Mouse (Mus musculus): ENCODE data around the gene Evx2.

Evx2 gene

GRCm38 (mm10) chr2:74667191-74667841, 8.0 kb upstream of the Evx2 start:
- DNase-seq (ENCODE audit: low spot score): no peak

GRCm38 (mm10) chr2:74666411-74666810, 7.1 kb upstream of the Evx2 start:
- DNase-seq (ENCODE audit: low spot score): no peak

- no peak for DNase-seq (ENCODE audit: low spot score)
These were observed 4.1 kb upstream of the Evx2 start for GRCm38 (mm10) chr2:74663291-74663925.

GRCm38 (mm10) chr2:74661685-74662084, 2.3 kb upstream of the Evx2 start:
- no peak for DNase-seq (ENCODE audit: low spot score)

GRCm38 (mm10) chr2:74660421-74661375, 1.3 kb upstream of the Evx2 start:
- DNase-seq (ENCODE audit: low spot score): no peak

- DNase-seq (ENCODE audit: low spot score): no peak
These were observed 538 bp downstream of the Evx2 start for GRCm38 (mm10) chr2:74658667-74659371.

GRCm38 (mm10) chr2:74658024-74658666, 1.2 kb downstream of the Evx2 start:
- no peak for DNase-seq (ENCODE audit: low spot score)

GRCm38 (mm10) chr2:74657251-74658023, 1.9 kb downstream of the Evx2 start:
- DNase-seq (ENCODE audit: low spot score): no peak

GRCm38 (mm10) chr2:74656632-74657021, 2.7 kb downstream of the Evx2 start:
- no peak for DNase-seq (ENCODE audit: low spot score)

- no peak for DNase-seq (ENCODE audit: low spot score)
These were observed 3.3 kb downstream of the Evx2 start for GRCm38 (mm10) chr2:74655821-74656631.

- DNase-seq (ENCODE audit: low spot score): no peak
These were observed 4.0 kb downstream of the Evx2 start for GRCm38 (mm10) chr2:74655420-74655781.

GRCm38 (mm10) chr2:74654743-74655419, 4.5 kb downstream of the Evx2 start:
- DNase-seq (ENCODE audit: low spot score): no peak

GRCm38 (mm10) chr2:74653781-74654535, 5.4 kb downstream of the Evx2 start:
- no peak for DNase-seq (ENCODE audit: low spot score)

GRCm38 (mm10) chr2:74652996-74653340, 6.4 kb downstream of the Evx2 start:
- no peak for DNase-seq (ENCODE audit: low spot score)

GRCm38 (mm10) chr2:74647082-74647864, 12.1 kb downstream of the Evx2 start:
- no peak for DNase-seq (ENCODE audit: low spot score)

- no peak for DNase-seq (ENCODE audit: low spot score)
These were observed 13.7 kb downstream of the Evx2 start for GRCm38 (mm10) chr2:74645631-74646030.

GRCm38 (mm10) chr2:74642431-74642830, 16.9 kb downstream of the Evx2 start:
- no peak for DNase-seq (ENCODE audit: low spot score)

- no peak for DNase-seq (ENCODE audit: low spot score)
These were observed 23.9 kb downstream of the Evx2 start for GRCm38 (mm10) chr2:74635412-74635811.

Data from ovary, postnatal 14 days (tissue).